Mouse (Mus musculus) liver, adult 2 months (tissue): ENCODE data around the gene Tmcc3.

Experiments
- CTCF ChIP-seq: fragments of 200-500 bp; IDR thresholded peaks from 2 replicates; pipeline ENCODE4 v1.5.1; 2011; ENCODE audit warnings: low read depth, low read length, control low read depth
- POLR2A ChIP-seq: fragments of 200-500 bp; IDR thresholded peaks from 2 replicates; pipeline ENCODE4 v1.6.1; 2011; ENCODE audit warnings: low read length, control low read depth; ENCODE audit not compliant: insufficient read depth; ENCODE audit errors: extremely low read depth

DNA sequence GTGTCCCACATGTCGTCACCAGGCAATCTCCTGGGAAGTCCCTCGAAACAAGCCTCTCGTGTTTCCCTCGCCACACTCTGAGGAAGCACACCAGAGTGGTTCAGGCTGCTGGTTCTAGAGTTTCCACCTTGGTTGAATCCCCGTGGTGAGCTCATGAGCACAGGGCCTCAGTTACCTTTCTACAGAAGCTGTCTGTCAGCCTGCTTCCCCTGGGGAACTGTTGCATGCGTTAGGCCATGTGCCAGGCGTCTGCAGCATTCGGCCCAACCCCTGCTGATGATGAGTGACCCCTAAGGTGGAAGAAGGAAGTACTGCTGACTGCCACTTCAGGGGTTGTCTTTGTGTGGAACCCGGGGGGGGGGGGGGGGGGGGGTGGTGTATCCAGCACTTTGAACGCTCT is 210.0 kb downstream of the Tmcc3 start:
- TF ChIP-seq CTCF (no peak), POLR2A (no peak)
